Mouse (Mus musculus) lung, postnatal 0 days (tissue): ENCODE measurements at regions not wholly inside any gene's neighbourhood (a gene's known extent, or its start where the extent isn't known, plus 50 kb on each side); places are given as distances from the start of the nearest gene placed in this dataset.

Source experiments
- ATAC-seq: fragments of 200-750 bp; cut with Nextera tagmentation; 2 replicates; pipeline ENCODE4 v1.8.0; 2017; ENCODE audit warnings: moderate library complexity
- DNase-seq: peaks from one replicate; pipeline ENCODE4 v3.0.0-alpha.2; 2016; ENCODE audit warnings: low spot score
- H3K27ac ChIP-seq: fragments of 300-500 bp; sonication (generic); 2 replicates; pipeline ENCODE4 v1.5.1; 2014; ENCODE audit warnings: antibody characterized with exemption, mild to moderate bottlenecking, low read length, mixed read lengths
- H3K27me3 ChIP-seq: fragments of 300-500 bp; sonication (generic); replicated peaks from 2 replicates; pipeline ENCODE4 v1.6.1; 2014; ENCODE audit warnings: low read length, mixed read lengths; ENCODE audit not compliant: insufficient read depth
- H3K36me3 ChIP-seq: fragments of 300-500 bp; sonication (generic); 2 replicates; pipeline ENCODE4 v1.6.1; 2014; ENCODE audit warnings: low read length, mixed read lengths; ENCODE audit not compliant: insufficient read depth
- H3K4me1 ChIP-seq: fragments of 300-500 bp; sonication (generic); 2 replicates; pipeline ENCODE4 v1.6.1; 2014; ENCODE audit warnings: antibody characterized with exemption, low read depth, low read length, mixed read lengths; ENCODE audit not compliant: insufficient read depth
- H3K4me2 ChIP-seq: fragments of 300-500 bp; sonication (generic); replicated peaks from 2 replicates; pipeline ENCODE4 v1.6.1; 2014; ENCODE audit warnings: low read depth, mild to moderate bottlenecking, low read length, moderate library complexity, mixed read lengths
- H3K4me3 ChIP-seq: fragments of 300-500 bp; sonication (generic); 2 replicates; pipeline ENCODE4 v1.5.1; 2014; ENCODE audit warnings: low read depth, low read length
- H3K9ac ChIP-seq: fragments of 300-500 bp; sonication (generic); replicated peaks from 2 replicates; pipeline ENCODE4 v1.6.1; 2014; ENCODE audit warnings: low read depth, mild to moderate bottlenecking
- H3K9me3 ChIP-seq: fragments of 300-500 bp; sonication (generic); 2 replicates; pipeline ENCODE4 v1.6.1; 2016; ENCODE audit warnings: low read length, mixed read lengths
- CTCF ChIP-seq: IDR thresholded peaks from 2 replicates; pipeline ENCODE4 v1.5.1; 2016; ENCODE audit warnings: antibody characterized with exemption, mild to moderate bottlenecking
- EP300 ChIP-seq: IDR thresholded peaks from 2 replicates; pipeline ENCODE4 v1.6.1; 2016; ENCODE audit warnings: antibody characterized with exemption, mild to moderate bottlenecking, control low read depth
- WGBS: fragments of 180-500 bp; shearing (Covaris S2); extraction: QIAGEN DNeasy Blood & Tissue Kit; methylation state at CpG from one replicate; pipeline ENCODE4 v1.1.7; 2014; 5-methylcytosine and 5-hydroxymethylcytosine counted together

DNA sequence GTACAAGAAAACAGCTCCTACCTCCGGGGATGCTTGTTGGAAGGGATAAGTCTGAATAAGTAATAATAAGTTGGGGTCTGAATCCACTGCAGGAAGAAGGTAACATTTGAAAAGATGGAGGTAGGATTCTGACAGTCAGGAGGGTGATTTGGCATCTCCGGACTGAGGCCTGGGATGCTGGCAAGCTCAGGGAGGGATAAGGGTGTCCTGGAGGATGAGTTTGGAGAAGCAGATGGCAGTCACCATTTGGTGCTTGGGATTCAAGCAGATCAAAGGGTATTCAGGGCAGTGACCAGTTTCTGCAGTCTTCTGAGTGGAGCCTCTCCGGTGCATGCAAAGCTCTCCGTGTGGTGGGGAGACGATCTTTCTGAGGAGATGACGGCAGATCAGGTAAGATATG lies 62.9 kb upstream of the Gm2310 start:
- WGBS: 55% methylated on average over 6 of the region's 6 CpGs
- no peak for TF ChIP-seq EP300
- no peak for TF ChIP-seq CTCF

DNA sequence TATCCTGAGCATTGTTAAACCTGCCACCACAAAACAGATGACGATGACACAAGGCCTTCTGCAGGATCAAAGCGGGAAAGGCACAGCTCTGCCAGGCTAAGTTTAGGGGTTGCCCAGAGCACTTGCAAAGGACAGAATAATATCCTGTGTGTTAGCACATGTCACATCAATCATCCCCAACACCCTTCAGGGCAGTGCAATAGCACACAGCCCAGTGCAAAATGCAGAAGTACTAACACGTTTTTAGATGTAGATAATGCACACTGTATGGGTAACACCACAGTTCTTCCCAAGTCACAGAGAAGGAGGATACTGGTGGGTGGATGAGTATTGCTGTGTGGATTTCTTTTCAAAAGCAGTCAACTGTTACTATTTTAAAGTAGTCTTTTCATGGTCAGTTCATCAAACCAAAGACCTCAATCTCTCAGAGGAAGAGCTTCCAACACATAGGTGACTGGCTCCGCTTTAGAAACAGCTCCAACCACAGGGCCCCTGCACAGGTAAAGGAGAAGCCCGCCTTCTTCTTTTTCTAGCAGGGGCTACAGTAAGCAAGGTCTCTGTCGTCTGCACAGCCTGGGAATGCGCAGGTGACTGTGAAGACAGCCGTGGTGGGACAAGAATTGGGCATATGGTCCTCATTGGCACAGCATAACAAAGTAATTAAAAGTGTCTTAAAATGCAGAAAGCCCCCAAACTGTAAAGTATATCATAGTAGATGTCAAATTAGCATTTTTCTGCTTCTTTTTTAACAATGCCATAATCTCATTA lies 61.6 kb upstream of the Gm2310 start:
- Histone ChIP-seq H3K4me1 (no peaks in the 10 kb centered on the region), H3K9me3 (no peaks in the 10 kb centered on the region), H3K36me3 (no peaks in the 10 kb centered on the region), H3K4me2 (no peak overlapping the region), H3K4me3 (no peak overlapping the region), H3K27ac (no peak overlapping the region), H3K27me3 (no peaks in the 10 kb centered on the region), H3K9ac (no peak overlapping the region)
- WGBS: 55% methylated on average over 8 of the region's 8 CpGs
- TF ChIP-seq CTCF (no peak), EP300 (no peak)
- DNase-seq (no peak), ATAC-seq (no peak)

More for the DNA sequence above, 62.9 kb upstream of the Gm2310 start:
- Histone ChIP-seq H3K36me3 (no peaks in the 10 kb centered on the region), H3K4me2 (no peak overlapping the region), H3K27ac (no peak overlapping the region), H3K27me3 (no peaks in the 10 kb centered on the region), H3K4me3 (no peak overlapping the region), H3K4me1 (no peaks in the 10 kb centered on the region), H3K9me3 (no peaks in the 10 kb centered on the region), H3K9ac (no peak overlapping the region)
- no peak for ATAC-seq
- no peak for DNase-seq

DNA sequence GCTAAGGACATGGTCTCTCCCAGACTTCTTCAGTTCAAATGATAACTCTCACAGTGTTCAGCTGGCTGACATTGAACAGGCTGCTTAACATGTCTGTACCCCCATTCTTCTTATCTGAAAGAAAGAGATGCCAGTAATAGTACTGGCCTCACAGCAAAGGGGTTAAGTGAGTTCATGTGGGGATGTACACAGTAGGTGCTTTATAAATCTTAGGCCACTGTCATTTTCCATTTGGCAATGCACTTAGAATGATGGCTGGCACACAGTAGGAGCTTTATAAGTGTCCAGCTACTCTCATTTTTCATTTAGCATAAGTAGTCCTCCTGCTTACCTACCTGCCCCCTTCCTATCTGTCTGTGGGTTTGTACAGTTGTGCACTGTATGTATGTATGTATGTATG lies 60.3 kb upstream of the Gm2310 start:
- H3K4me2 ChIP-seq: no peak overlapping the region
- no peaks in the 10 kb centered on the region for H3K27me3 ChIP-seq
- no peak overlapping the region for H3K9ac ChIP-seq
- H3K4me1 ChIP-seq: no peaks in the 10 kb centered on the region
- no peak for TF ChIP-seq EP300
- no peak for TF ChIP-seq CTCF
- H3K36me3 ChIP-seq: no peaks in the 10 kb centered on the region
- H3K4me3 ChIP-seq: no peak overlapping the region
- DNase-seq (no peak), ATAC-seq (no peak)
- no peak overlapping the region for H3K27ac ChIP-seq
- no peaks in the 10 kb centered on the region for H3K9me3 ChIP-seq

- peak; percentile 57 for DNase-seq
- H3K4me3 ChIP-seq: no peak overlapping the region
- H3K4me1 ChIP-seq: no peaks in the 10 kb centered on the region
- no peak for TF ChIP-seq EP300
- TF ChIP-seq CTCF: peak; percentile 78
- no peaks in the 10 kb centered on the region for H3K27me3 ChIP-seq
- no peak overlapping the region for H3K27ac ChIP-seq
- no peak overlapping the region for H3K9ac ChIP-seq
- ATAC-seq: peak; percentile 32; the same call in 1 of the 2 replicates
- WGBS: 10% methylated on average over 3 of the region's 3 CpGs
- no peaks in the 10 kb centered on the region for H3K36me3 ChIP-seq
- no peak overlapping the region for H3K4me2 ChIP-seq
- H3K9me3 ChIP-seq: no peaks in the 10 kb centered on the region
Measured at GRCm38 (mm10) chr15:8577480-8577881, 57.7 kb upstream of the Gm2310 start.

DNA sequence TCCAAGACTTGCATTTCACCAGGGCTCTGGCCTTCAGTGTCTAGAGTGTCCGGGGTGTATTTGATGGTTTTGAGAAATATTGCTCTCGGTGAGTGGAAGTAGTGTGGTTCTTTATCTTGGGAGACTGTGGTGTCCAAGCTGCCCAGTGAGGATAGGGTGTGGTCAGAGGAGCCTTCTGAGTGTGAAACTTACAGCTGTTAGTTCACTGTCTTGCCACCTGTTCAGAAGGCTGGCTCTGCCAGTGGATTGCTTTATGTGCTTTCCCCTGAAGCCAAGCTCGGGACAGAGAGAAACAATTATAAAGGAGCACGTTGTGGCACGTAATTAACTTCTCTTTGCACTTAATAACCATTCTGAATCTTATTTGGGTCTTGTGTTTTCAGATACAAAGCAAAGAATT lies 57.2 kb upstream of the Gm2310 start:
- Histone ChIP-seq H3K4me3 (no peak overlapping the region), H3K4me1 (no peaks in the 10 kb centered on the region), H3K27me3 (no peaks in the 10 kb centered on the region), H3K27ac (no peak overlapping the region), H3K9me3 (no peaks in the 10 kb centered on the region), H3K36me3 (no peaks in the 10 kb centered on the region), H3K9ac (no peak overlapping the region), H3K4me2 (no peak overlapping the region)
- WGBS: 72% methylated on average over 5 of the region's 5 CpGs
- DNase-seq: no peak
- ATAC-seq: no peak
- TF ChIP-seq EP300 (no peak), CTCF (no peak)

- TF ChIP-seq EP300 (no peak), CTCF (no peak)
- ATAC-seq (peak; percentile 81), DNase-seq (peak; percentile 89)
- Histone ChIP-seq H3K4me1 (no peaks in the 10 kb centered on the region), H3K36me3 (no peaks in the 10 kb centered on the region), H3K9ac (peak overlapping the region; percentile 48; the same call in 1 of the 2 replicates), H3K27me3 (no peaks in the 10 kb centered on the region), H3K4me3 (peak overlapping the region; percentile 43), H3K4me2 (peak overlapping the region; percentile 91), H3K27ac (peak overlapping the region; percentile 93), H3K9me3 (no peaks in the 10 kb centered on the region)
- 3% methylated on average over 11 of the region's 11 CpGs for WGBS
Measured at GRCm38 (mm10) chr15:8569617-8570016, 49.9 kb upstream of the Gm2310 start.
